Mouse (Mus musculus): Measurements from ENCODE around the gene Efcab6. TPM values are rescaled to one million over a fixed set of nuclear protein-coding genes. Genes with fewer than 3 reads are reported as not detected.

The Efcab6 gene
- polyA plus RNA-seq, 1 experiment from 2014 or later, result 0.71 TPM

GRCm38 (mm10) chr15:84053240-84053639 is 11.9 kb downstream of the Efcab6 start:
- Histone ChIP-seq H3K4me3 (no peak overlapping the region), H3K36me3 (replicated peaks) (no peaks in the 10 kb centered on the region), H3K27me3 (replicated peaks; ENCODE audit: low read depth, poor library complexity, severe bottlenecking) (peaks cover 9% of the 10 kb centered on the region; the same call in 1 of the 2 replicates), H3K27ac (replicated peaks) (no peak overlapping the region), H3K9me3 (no peaks in the 10 kb centered on the region), H3K4me1 (peaks cover 14% of the 10 kb centered on the region; the same call in 1 of the 2 replicates)
- WGBS, result 92% methylated on average over 4 of the region's 4 CpGs
- no peak for DNase-seq (ENCODE audit: low spot score)

GRCm38 (mm10) chr15:84052390-84052789 is 12.8 kb downstream of the Efcab6 start:
- no peak for DNase-seq (ENCODE audit: low spot score)
- no peak overlapping the region for H3K27ac ChIP-seq (replicated peaks)
- WGBS, result 85% methylated on average over 9 of the region's 9 CpGs
- peaks cover 14% of the 10 kb centered on the region; the same call in 1 of the 2 replicates for H3K4me1 ChIP-seq
- no peaks in the 10 kb centered on the region for H3K9me3 ChIP-seq
- H3K27me3 ChIP-seq (replicated peaks; ENCODE audit: low read depth, poor library complexity, severe bottlenecking), result peaks cover 9% of the 10 kb centered on the region; the same call in 1 of the 2 replicates
- no peaks in the 10 kb centered on the region for H3K36me3 ChIP-seq (replicated peaks)
- no peak overlapping the region for H3K4me3 ChIP-seq

- Histone ChIP-seq H3K27me3 (replicated peaks; ENCODE audit: low read depth, poor library complexity, severe bottlenecking) (peaks cover 4% of the 10 kb centered on the region; the same call in 1 of the 2 replicates), H3K9me3 (peaks cover 5% of the 10 kb centered on the region; the same call in 1 of the 2 replicates), H3K36me3 (replicated peaks) (no peaks in the 10 kb centered on the region), H3K4me1 (peaks cover 14% of the 10 kb centered on the region; the same call in 1 of the 2 replicates), H3K27ac (replicated peaks) (no peak overlapping the region), H3K4me3 (no peak overlapping the region)
- WGBS, result 58% methylated on average over 7 of the region's 7 CpGs
- DNase-seq (ENCODE audit: low spot score), result no peak
Measured at GRCm38 (mm10) chr15:84049570-84049969, 15.6 kb downstream of the Efcab6 start.

GRCm38 (mm10) chr15:84045562-84045961 is 19.6 kb downstream of the Efcab6 start:
- no peaks in the 10 kb centered on the region for H3K27me3 ChIP-seq (replicated peaks; ENCODE audit: low read depth, poor library complexity, severe bottlenecking)
- H3K27ac ChIP-seq (replicated peaks), result no peak overlapping the region
- H3K4me1 ChIP-seq, result peaks cover 5% of the 10 kb centered on the region; the same call in 1 of the 2 replicates
- no peak overlapping the region for H3K4me3 ChIP-seq
- H3K36me3 ChIP-seq (replicated peaks), result no peaks in the 10 kb centered on the region
- no peak for DNase-seq (ENCODE audit: low spot score)
- H3K9me3 ChIP-seq, result peaks cover 9% of the 10 kb centered on the region; the same call in 1 of the 2 replicates
- whole genome bisulfite sequencing, result 89% methylated on average over 6 of the region's 6 CpGs

- H3K9me3 ChIP-seq, result no peaks in the 10 kb centered on the region
- no peaks in the 10 kb centered on the region for H3K36me3 ChIP-seq (replicated peaks)
Measured at GRCm38 (mm10) chr15:84037067-84037466, 28.1 kb downstream of the Efcab6 start.

GRCm38 (mm10) chr15:84025651-84026050 is 39.5 kb downstream of the Efcab6 start:
- H3K4me1 ChIP-seq, result no peaks in the 10 kb centered on the region
- H3K9me3 ChIP-seq, result no peaks in the 10 kb centered on the region
- H3K4me3 ChIP-seq, result no peak overlapping the region
- H3K36me3 ChIP-seq (replicated peaks), result no peaks in the 10 kb centered on the region
- 75% methylated on average over 8 of the region's 8 CpGs for WGBS
- no peak for DNase-seq (ENCODE audit: low spot score)
- H3K27me3 ChIP-seq (replicated peaks; ENCODE audit: low read depth, poor library complexity, severe bottlenecking), result no peaks in the 10 kb centered on the region
- H3K27ac ChIP-seq (replicated peaks), result no peak overlapping the region

More at GRCm38 (mm10) chr15:84037067-84037466, 28.1 kb downstream of the Efcab6 start:
- Histone ChIP-seq H3K27me3 (replicated peaks; ENCODE audit: low read depth, poor library complexity, severe bottlenecking) (no peaks in the 10 kb centered on the region), H3K4me1 (no peaks in the 10 kb centered on the region), H3K4me3 (no peak overlapping the region), H3K27ac (replicated peaks) (no peak overlapping the region)
- no peak for DNase-seq (ENCODE audit: low spot score)
- 93% methylated on average over 5 of the region's 5 CpGs for WGBS

- Histone ChIP-seq H3K27me3 (replicated peaks; ENCODE audit: low read depth, poor library complexity, severe bottlenecking) (no peaks in the 10 kb centered on the region), H3K4me3 (no peak overlapping the region), H3K36me3 (replicated peaks) (no peaks in the 10 kb centered on the region), H3K27ac (replicated peaks) (no peak overlapping the region), H3K9me3 (no peaks in the 10 kb centered on the region), H3K4me1 (no peaks in the 10 kb centered on the region)
- no peak for DNase-seq (ENCODE audit: low spot score)
- 89% methylated on average over 6 of the region's 6 CpGs for WGBS
Measured at GRCm38 (mm10) chr15:84024851-84025250, 40.3 kb downstream of the Efcab6 start.

GRCm38 (mm10) chr15:84009366-84010083 is 55.7 kb downstream of the Efcab6 start:
- no peak for DNase-seq (ENCODE audit: low spot score)
- no peaks in the 10 kb centered on the region for H3K36me3 ChIP-seq (replicated peaks)
- H3K4me1 ChIP-seq, result peaks cover 5% of the 10 kb centered on the region; the same call in 1 of the 2 replicates
- no peaks in the 10 kb centered on the region for H3K9me3 ChIP-seq
- H3K27ac ChIP-seq (replicated peaks), result no peak overlapping the region
- no peaks in the 10 kb centered on the region; the same call in 1 of the 2 replicates for H3K27me3 ChIP-seq (replicated peaks; ENCODE audit: low read depth, poor library complexity, severe bottlenecking)
- H3K4me3 ChIP-seq, result no peak overlapping the region
- 57% methylated on average over 17 of the region's 17 CpGs for WGBS

GRCm38 (mm10) chr15:84004306-84004705 is 60.9 kb downstream of the Efcab6 start:
- no peaks in the 10 kb centered on the region for H3K4me1 ChIP-seq
- no peak for DNase-seq (ENCODE audit: low spot score)
- 91% methylated on average over 14 of the region's 14 CpGs for WGBS
- H3K27ac ChIP-seq (replicated peaks), result no peak overlapping the region
- H3K27me3 ChIP-seq (replicated peaks; ENCODE audit: low read depth, poor library complexity, severe bottlenecking), result peaks cover 8% of the 10 kb centered on the region
- no peaks in the 10 kb centered on the region for H3K36me3 ChIP-seq (replicated peaks)
- no peaks in the 10 kb centered on the region for H3K9me3 ChIP-seq
- no peak overlapping the region for H3K4me3 ChIP-seq

- Histone ChIP-seq H3K4me1 (peaks cover 22% of the 10 kb centered on the region), H3K36me3 (replicated peaks) (no peaks in the 10 kb centered on the region), H3K27ac (replicated peaks) (no peak overlapping the region), H3K27me3 (replicated peaks; ENCODE audit: low read depth, poor library complexity, severe bottlenecking) (peaks cover 37% of the 10 kb centered on the region), H3K9me3 (no peaks in the 10 kb centered on the region), H3K4me3 (no peak overlapping the region)
- 84% methylated on average over 3 of the region's 3 CpGs for WGBS
- no peak for DNase-seq (ENCODE audit: low spot score)
Measured at GRCm38 (mm10) chr15:83999071-83999470, 66.1 kb downstream of the Efcab6 start.

- H3K4me1 ChIP-seq, result peaks cover 22% of the 10 kb centered on the region
- 50% methylated on average over 7 of the region's 7 CpGs for WGBS
- H3K27me3 ChIP-seq (replicated peaks; ENCODE audit: low read depth, poor library complexity, severe bottlenecking), result peaks cover 37% of the 10 kb centered on the region
- DNase-seq (ENCODE audit: low spot score), result no peak
- no peaks in the 10 kb centered on the region for H3K9me3 ChIP-seq
- peak overlapping the region; percentile 42 for H3K4me3 ChIP-seq
- no peaks in the 10 kb centered on the region for H3K36me3 ChIP-seq (replicated peaks)
- no peak overlapping the region; the same call in 1 of the 2 replicates for H3K27ac ChIP-seq (replicated peaks)
Measured at GRCm38 (mm10) chr15:83998586-83998985, 66.6 kb downstream of the Efcab6 start.

GRCm38 (mm10) chr15:83998115-83998514 is 67.1 kb downstream of the Efcab6 start:
- Histone ChIP-seq H3K27me3 (replicated peaks; ENCODE audit: low read depth, poor library complexity, severe bottlenecking) (peaks cover 37% of the 10 kb centered on the region), H3K27ac (replicated peaks) (no peak overlapping the region; the same call in 1 of the 2 replicates)
- DNase-seq (ENCODE audit: low spot score), result peak; percentile 42

GRCm38 (mm10) chr15:83997550-83997949 is 67.6 kb downstream of the Efcab6 start:
- H3K4me3 ChIP-seq, result no peak overlapping the region
- H3K36me3 ChIP-seq (replicated peaks), result no peaks in the 10 kb centered on the region
- WGBS, result 16% methylated on average over 4 of the region's 4 CpGs
- no peaks in the 10 kb centered on the region for H3K9me3 ChIP-seq
- H3K27ac ChIP-seq (replicated peaks), result no peak overlapping the region
- H3K4me1 ChIP-seq, result peaks cover 22% of the 10 kb centered on the region
- peaks cover 37% of the 10 kb centered on the region for H3K27me3 ChIP-seq (replicated peaks; ENCODE audit: low read depth, poor library complexity, severe bottlenecking)
- DNase-seq (ENCODE audit: low spot score), result no peak

More at GRCm38 (mm10) chr15:83998115-83998514, 67.1 kb downstream of the Efcab6 start:
- WGBS, result 9% methylated on average over 19 of the region's 19 CpGs
- H3K36me3 ChIP-seq (replicated peaks), result no peaks in the 10 kb centered on the region
- H3K4me3 ChIP-seq, result peak overlapping the region; percentile 42
- H3K9me3 ChIP-seq, result no peaks in the 10 kb centered on the region
- H3K4me1 ChIP-seq, result peaks cover 22% of the 10 kb centered on the region
